Mouse (Mus musculus) spleen, adult 18-20 months (tissue): ENCODE results near the gene Tmsb10.

Source experiments
- DNase-seq, 2 experiments: peaks; one replicate each; pipeline ENCODE4 v3.0.0; 2022; ENCODE audit warnings: mixed read lengths in 2 of 2

Tmsb10 gene

DNA sequence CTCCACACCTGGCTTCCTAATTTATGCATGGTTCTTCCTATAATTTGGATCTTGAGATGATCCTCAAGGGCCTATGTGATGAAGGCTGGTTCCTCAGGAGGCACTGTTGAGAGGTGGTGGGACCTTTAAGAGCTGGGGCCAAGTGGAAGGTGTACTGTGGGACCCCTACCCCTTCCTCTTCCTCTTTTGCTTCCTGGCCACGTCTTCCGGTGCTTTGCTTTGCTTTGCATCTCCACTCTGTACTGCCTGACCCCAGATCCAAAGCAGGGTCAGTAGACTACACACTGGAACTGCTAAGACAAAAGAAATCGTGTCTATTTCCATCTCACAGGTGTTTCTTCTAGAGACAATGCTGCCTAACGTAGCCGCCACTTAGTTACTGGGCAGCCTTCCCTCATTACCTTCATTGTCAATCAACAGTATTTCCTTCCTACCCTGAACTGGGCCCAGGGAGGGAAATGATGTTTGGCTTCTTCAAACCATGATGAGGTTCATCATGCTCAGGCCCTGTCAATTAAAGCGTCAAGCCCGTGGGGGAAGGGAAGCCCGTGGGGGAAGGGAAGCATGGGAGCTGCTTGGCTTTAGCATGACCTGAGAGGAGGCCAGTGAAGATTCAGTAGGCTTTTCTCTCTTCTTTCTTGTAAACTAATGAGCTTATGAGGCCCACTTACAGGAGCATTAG, 2.9 kb downstream of the Tmsb10 start:
- DNase-seq, result peak; percentile 41 to 54

DNA sequence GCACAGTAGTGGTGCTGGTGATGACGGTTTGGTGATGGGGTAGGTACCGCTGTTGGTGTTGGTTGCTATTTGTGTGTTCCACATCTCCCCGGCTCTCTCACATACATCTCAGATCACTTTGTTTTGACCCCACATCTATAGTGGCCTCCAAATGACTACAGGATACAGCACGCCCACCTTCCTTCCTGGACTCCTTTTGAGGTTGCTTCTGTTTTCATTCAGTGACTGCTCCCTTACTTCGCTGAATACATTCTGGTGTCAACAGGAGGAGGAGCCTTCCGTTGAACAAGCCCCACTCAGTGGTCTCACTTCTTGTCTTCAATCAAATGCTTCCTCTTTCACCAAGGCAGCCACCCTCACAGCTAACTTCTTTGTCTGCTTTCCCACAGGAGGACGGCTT, 3.8 kb downstream of the Tmsb10 start:
- peak; percentile 49 to 50 for DNase-seq

DNA sequence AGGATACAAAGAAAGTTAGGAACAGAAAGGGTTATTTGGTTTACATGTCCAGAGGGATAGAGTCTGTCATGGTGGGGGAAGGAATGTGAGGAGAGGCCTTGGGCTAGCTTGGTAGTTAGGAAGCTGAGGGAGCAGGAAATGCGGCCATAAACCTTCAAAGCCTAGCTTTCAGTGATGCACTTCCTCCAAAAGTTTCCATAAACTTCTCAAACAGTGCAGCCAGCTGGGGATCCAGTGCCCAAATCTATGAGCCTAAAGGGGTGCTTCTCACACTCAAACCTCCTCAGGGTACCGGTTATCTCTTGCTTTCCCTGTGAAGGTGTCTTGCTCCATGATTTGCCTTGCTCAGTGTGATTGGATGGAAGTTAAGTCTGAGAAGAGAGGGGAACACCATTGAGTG, 5.6 kb downstream of the Tmsb10 start:
- no peak for DNase-seq

DNA sequence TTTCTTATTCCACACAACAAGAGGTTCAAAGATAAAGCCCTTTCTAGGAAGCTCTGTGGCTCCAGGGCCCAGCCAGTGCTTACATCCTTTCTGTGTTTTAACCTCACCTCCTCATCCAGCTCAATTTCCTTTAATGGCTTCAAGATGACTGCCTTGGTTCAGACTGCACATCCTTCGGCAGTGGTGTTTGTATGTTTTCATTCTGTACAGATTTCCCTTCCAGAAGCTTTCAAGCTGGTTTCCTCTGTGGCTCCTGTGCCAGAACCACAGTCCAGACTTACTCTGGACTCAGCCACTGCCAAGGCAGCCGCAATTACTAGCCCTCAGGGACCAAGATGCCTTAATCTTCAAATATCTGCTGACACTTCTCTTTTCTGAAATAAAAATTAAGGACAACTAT, 6.3 kb downstream of the Tmsb10 start:
- DNase-seq, result no peak

DNA sequence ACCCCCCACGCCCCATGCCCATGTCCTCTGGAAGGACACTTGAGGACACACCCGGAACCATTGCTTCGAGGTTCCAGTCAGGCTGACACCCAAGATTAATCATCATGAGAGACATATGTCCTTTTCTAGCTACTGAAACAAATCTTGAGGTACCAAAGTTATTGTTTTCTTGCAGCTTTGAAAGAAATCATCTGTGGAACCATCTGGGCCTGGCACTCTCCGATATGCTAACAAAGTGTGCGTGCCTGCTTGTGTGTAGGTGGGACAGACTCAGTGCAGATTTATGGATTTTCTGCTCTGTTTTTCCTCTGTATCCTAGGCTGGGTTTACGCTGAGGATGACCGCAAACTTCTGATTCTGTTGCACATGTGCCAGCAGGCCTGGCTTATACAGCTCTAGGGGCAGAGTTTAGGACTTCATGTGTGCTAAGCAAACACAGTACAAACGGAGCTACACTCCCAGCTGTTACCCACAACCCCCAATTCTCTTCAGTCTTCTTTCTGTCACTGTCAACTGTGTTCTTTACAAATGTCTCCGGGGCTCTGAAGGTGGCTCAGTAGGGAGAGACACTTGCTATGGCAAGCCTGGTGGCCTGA, 9.3 kb downstream of the Tmsb10 start:
- DNase-seq, result no peak

DNA sequence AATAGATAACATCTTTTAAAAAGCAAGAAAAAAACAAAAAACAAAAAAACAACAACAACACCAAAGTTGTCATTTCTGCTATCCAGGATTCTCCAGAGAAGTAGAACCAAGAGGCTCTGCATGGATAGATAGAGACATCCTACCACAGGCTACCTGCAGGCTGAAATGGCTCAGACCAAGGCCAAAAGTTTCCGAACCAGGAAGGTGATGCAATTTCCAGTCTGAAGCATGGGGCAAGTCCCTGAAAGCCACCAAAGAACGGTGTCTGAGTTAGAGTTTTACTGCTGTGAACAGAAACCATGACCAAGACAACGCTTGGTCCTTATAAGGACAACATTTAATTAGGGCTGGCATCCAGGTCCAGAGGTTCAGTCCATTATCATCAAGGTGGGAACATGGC, 10.2 kb downstream of the Tmsb10 start:
- no peak for DNase-seq

DNA sequence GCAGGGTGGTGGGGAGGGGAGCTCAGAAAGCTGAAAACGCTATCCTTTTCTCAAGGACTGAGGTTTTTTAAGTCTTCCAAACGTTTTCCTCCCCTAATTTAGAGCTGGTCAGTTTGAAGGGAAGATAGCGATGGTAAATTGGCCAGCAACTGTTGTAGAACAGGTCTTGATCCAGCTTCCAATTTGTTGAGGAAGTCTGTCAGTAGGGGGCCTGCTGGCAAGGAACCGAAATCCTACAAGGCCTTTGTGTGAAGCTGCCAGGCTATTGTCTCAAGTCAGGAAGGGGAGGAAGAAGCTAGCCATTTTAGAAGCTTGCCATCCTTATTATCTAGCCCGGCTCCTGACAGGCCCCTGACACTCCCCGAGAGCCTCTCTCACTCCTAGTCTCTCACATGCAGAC, 10.6 kb downstream of the Tmsb10 start:
- no peak for DNase-seq

DNA sequence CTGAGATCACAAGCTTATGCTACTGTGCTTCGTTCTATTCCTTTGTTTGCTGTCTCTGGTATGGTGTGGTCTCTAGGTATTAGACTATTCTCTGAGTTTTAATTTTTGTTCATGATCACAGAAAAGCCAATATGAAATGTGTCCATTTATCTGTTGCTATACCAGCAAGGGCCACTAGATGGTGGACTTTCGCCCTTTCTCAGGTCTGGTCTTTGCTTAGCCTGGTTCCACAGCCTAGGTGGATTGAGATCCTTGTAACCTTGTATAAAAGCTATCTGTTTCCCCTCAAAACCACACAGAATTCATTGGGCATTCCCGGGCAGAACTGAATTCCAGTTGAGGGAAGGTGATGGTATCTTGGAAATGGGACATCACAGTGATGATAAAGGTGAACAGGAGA, 18.1 kb downstream of the Tmsb10 start:
- peak in 1 of 2 experiments; percentile 72 for DNase-seq

DNA sequence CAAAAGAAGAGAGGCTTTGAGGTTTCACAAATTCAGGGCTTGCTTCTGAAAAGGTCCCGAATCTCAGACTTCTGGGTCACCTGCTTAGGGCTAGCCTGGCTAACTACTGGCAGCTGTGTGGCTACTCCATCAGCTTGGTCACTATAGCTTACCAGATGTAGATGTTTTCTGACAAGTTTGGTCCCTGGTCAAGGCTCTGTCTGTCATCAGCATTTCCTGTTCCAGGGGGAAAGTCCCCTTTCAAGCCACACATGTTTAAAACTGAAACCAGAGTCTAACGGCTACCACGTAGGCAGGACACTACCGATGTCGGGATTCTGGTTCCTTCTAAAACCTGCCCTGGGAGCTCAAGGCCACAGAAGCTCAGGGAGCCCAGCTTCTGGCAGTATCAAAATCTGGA, 20.7 kb downstream of the Tmsb10 start:
- peak in 1 of 2 experiments; percentile 39 for DNase-seq

DNA sequence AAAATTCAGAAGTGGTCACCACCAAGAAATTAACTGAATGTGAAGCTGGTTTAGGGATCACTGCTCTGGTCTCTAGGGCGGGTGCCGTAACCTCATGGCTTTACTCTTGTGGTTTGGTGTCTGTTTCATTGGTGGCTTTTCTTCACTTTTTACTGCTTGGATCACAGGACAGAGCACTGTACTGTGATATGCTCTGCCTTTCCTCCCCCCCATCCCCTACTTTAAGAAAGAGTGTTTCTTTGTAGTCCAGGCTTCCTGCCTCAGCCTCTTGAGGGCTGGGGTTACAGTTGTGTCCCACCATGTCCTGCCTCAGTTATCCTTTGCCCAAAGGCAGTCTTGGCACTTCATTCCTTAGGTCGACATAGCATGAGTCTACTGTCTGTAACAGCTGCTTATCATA, 21.1 kb downstream of the Tmsb10 start:
- no peak for DNase-seq

DNA sequence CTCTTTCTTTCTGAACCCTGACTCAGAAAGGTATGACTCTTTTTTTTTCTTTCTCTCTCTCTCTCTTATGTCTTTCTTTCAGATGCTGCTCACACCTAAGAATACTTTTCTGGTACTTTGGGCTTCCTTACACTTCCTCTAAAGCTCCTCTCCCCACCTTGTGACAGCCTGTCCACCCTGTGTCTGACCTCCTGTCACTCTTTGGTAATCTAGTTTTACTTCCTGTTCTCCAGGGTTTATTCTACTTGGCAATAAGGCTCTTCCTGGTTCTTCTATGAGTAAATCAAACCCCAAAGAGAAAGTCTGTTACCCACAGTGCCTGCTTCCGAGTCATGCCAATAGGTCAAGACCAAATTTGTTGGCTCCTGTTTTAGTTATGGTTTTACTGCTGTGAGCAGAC, 25.6 kb downstream of the Tmsb10 start:
- DNase-seq, result no peak

DNA sequence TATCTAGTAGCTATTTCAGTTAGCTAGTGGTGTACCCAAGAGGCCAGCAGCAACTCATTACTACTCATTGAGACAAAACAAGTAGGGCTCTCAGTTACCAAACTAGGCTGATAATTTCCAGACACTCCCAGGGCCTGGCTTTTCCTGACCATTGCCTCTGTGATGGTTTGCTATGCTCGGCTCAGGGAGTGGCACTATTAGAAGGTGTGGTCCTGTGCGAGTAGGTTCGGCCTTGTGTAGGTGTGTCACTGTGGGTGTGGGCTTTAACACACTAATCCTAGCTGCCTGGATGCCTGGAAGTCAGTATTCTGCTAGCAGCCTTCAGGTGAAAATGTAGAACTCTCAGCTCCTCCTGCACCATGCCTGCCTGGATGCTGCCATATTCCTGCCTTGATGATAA, 27.0 kb downstream of the Tmsb10 start:
- no peak for DNase-seq

DNA sequence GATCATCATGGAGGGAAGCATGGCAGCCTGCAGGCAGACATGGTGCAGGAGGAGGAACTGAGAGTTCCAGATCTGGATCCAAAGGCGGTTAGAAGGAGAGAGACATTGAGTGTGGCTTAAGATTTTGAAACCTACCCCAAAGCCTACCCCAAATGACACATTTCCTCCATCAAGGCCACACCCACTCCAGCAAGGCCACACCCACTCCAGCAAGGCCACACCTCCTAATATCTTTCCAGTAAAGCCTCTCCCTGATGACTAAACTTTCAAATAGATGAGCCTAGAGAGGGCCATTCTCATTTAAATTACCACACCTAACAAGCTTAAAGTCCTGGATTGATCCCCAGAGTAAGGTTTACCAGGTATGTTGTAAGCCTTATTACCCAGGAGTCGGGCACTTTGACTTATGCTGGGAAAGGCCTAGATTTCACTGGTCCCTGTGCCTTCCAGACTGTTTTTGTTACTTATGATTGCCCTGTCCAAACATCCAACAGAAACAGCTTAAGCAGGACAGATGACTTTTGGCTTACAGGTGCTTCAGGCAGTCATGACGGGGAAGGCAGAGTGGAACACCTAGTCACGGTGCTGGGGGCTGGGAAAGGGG, 28.7 kb downstream of the Tmsb10 start:
- DNase-seq, result no peak

DNA sequence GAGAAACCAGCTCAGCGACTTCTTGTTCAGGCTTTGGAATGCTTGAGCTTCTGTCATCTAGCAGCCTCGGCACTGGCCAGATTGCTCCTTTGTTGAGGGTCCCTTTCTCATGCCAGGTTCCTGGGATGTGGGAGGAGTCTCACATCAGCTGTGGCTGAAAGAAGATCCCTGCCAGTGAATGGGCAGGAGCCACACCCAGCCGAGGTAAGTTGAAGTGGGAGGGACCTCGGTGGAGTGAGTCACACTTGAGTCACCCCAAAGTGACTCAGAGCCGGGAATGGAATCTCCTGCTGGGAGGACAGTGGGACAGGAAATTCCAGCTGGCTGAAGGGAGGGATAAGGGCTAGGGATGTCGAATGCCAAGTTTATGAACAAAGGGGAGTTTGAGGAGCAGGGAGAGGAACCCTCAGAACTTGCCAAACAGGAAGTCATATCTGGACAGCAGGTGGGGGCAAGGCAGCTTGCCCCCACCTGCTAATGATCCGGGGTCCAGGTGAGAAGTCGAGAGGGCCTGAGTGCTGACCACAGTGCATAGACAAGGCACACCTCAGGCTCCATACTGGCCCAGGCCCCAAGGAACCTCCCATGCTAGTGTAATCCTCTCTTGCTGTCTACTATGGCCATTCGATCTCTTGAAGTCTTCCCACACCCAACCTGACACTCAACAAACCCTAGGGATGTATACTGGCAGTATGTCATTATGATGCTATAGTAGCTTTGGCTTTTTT, 31.6 kb downstream of the Tmsb10 start:
- DNase-seq, result no peak

DNA sequence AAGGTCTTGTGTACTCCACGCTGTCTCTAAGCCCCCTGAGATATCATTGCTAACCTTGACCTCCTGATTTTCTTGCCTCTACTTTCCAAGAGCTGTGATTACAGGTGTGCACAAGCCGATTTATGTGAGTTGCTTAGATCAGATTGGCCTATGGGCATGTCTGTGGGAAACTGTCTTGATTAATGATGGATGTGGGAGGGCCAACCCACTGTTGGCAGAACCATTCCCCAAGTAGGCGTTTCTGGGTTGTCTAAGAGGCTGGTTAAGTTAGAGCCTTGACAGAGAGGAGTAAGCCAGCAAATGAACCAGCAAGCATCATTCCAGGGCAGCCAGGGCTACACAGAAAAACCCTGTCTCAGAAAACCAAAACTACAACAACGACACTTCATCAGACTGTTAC, 32.5 kb downstream of the Tmsb10 start:
- DNase-seq, result no peak

DNA sequence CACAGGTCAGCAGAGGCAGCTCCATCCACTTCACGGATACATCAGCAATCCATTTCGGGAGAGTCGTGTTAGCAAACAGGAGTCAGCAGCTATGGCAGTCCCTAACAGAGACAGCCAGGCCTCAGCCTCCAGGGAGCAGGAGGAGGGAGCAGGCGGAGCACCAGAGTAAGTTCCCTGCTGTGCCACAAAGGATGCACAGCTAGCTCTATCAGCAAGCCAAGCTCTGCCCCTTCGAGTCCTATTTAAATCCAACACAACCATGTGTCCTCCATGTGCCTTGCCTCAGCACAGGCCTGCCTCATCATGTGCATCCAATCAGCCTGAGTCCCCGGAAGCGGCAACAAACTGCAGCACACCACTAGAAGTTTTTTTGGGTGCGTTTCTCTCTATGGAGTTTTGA, 35.2 kb downstream of the Tmsb10 start:
- DNase-seq, result no peak

DNA sequence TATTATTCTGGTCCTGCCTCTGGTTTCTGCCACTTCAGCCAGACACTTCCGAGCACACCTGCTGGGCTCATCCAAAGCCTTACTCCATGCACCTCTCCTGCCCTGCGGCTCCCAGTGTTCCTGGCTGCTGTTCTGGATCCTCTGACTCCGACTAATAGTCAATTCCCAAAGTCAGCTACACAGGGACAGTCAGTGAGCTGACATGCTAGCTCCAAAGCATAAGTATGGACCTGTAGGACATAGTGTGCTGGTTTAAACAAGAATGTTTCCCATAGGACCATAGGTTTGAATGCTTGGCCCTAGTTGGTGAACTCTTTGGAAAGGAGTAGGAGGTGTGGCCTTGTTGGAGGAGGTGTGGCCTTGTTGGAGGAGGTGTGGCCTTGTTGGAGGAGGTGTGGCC, 37.5 kb downstream of the Tmsb10 start:
- DNase-seq, result no peak

DNA sequence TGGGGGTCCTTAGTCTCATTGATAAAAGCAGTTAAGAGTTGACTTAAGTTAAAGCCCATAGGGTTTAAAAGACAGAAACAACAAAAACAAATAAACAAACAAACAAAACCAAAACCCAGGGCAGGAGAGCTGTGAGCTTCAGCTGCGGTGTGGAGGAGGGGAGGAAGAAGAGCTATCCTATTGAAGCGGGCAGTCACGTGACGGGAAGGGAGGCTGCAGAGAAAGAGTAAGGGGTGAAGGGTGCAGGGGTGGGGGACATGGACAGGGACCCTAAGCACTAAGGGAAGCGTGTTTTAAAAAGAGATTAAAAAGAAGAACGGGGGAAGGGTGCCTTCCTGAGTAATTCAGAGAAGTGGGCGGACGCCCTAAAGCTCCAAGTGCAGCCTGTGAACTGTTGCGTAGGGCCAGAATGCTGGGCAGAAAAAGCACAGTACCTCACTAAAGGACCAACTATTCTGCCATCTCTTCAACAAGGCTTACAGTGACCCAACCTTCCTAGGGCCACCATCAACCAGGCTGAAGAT, 40.0 kb downstream of the Tmsb10 start:
- DNase-seq, result no peak

DNA sequence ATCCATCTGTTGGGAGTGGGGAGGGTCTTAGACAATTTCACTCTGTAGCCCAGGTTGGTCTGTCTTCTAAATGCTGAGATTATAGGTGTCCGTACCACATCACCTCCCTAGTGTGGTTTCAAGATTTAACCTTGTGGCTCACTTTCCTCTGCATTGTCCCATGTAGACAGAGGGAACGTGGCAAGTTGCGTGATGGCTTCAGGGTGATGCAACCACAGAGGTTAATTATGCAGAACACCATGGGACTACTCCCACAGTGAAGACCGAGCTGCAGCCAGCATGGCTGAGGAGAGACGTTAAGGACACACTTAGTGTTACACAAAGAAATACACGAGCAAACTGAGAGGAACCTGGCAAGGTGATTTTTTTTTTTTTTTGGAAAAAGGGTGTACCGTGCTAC, 42.2 kb downstream of the Tmsb10 start:
- DNase-seq, result no peak

DNA sequence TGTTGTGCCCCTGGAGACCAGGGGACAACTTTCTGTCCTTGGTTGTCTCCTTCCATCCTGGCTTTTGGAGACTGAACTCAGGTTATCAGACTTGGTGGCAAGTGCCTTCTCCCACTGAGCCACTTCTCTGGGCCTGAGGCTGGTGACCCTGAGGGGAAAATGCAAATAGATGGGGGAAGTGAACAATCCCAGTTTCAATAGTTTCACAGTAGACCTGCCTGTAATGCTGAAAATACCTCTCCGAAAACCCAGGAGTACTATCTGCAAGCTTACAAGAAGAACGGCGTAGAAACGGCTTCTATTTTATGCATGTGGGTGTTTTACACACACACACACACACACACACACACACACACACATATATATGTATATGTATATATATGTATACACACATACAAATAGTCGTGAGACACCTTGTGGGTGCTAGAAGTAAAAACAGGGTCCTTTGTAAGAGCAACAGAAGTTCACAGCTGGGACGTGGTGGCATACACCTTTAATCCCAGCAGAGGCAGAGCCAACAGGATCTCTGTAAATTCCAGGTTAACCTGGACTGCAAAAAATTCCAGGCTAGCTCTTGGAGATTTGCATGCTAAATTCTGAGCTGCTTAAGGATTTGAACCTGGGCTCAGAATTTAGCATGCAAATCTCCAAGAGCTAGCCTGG, 44.3 kb downstream of the Tmsb10 start:
- no peak for DNase-seq

DNA sequence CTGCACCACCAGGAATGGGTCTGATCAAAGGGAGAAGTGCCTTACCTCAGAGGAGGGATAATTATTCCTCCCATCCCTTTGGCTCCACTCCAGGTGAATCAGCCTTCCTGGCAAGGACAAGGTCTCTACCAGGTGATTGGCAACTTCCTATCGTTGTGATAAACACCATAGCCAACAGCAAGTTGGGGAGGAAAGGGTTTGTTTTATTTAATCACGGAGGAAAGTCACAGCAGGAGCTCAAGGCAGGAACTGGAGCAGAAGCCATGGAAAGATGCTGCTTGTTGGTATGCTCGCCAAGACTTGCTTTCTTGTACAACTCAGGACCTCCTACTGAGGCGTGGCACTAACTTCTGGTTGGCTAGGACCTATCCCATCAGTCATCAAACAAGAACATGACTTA, 47.3 kb downstream of the Tmsb10 start:
- no peak for DNase-seq
